Mouse (Mus musculus): ENCODE results near the gene Smpd1.

GRCm38 (mm10) chr7:105581959-105582358, 27.8 kb downstream of the Smpd1 start:
- no peak for TF ChIP-seq CTCF (conservative IDR thresholded peaks at IDR 0.05; ENCODE audit: low read length)
- TF ChIP-seq NANOG (IDR thresholded peaks at IDR 0.05; ENCODE audit: borderline replicate concordance, low read length), result no peak

Measured in E14TG2a.4 (cell line).